Mouse (Mus musculus) kidney, postnatal 36 days (tissue): ENCODE results near the gene Slc7a15.

Source experiments
- DNase-seq, 2 experiments: peaks; one replicate each; pipeline ENCODE4 v3.0.0; 2021 to 2022; ENCODE audit warnings: mixed read lengths in 2 of 2

The Slc7a15 gene

DNA sequence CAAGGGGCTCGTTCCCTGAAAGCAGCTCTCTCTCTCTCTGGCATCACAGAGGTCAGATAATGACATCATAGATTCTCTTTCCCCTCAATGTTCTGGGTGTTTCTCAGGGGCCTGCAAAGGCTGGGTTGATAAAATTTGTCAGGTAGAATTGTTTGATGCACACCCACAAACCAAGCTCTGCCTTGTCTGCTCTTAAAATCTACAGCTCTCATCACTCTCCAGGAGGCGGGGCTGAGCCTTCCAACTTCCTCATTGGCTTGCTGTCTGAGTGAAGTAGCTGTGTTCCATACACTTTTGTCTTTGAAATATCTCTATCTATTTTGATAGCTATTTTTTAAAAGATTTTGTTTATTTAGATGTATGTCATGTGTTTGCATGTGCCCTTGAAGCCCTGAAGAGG lies 116.7 kb downstream of the Slc7a15 start:
- DNase-seq, result no peak
